Mouse (Mus musculus) embryonic stem cell, embryonic (primary cell): ENCODE results near the gene Fbf1.

ENCODE experiments used
- CTCF ChIA-PET, 4 experiments: fragments of 300-600 bp in 2 of 4; fragments of 350-600 bp in 2 of 4; sonication (Branson Sonifier 250); formaldehyde crosslinking; loops; one replicate each; lab custom pipeline; 2022; ENCODE audit warnings: inconsistent platforms in 2 of 4; lab: Charles Lee
- POLR2A ChIA-PET, 4 experiments: fragments of 300-600 bp in 2 of 4; fragments of 350-600 bp in 2 of 4; sonication (Branson Sonifier 250); formaldehyde crosslinking; loops; one replicate each; lab custom pipeline; 2022; ENCODE audit warnings: antibody characterized with exemption in 4 of 4, inconsistent platforms in 1 of 4; lab: Charles Lee

Fbf1 gene

DNA sequence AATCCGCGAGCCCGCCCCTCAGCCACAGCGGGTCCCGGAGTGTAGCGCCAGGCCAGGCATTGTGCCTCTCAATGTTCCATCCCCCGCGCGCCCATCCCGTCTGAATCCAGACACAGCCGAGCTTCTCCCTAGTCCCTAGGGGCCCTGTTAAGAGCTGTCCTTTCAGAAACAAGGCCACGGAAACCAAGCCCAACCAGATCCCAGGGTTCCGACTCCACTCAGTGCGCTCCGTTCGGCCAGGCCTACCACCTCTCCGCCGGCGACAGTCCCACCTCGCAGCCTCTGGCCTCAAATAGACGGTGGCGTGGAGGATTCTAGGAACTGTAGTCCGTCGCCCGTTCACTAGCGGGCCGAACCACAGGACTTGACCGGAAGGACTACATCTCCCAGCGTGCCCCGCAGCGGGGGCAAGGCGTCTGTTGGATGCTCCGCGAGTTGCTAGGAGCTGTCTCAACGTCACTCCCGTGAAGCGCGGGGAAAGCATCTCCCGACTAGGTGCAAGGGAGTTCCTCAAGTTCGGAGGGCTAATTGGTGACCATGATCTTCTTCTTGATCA lies at the start of gene Fbf1:
Gene Fbf1, minus strand, starts transcription at position 283 of the 556 bp plus-strand sequence.
- POLR2A ChIA-PET = interaction anchor here in 3 of 4 experiments (0.6 to 3.0 kb wide), 39 partner anchors 9 to 654 kb away, joined by 3 to 19 read pairs (median 4); partner anchors contain the start of genes Mrpl38 (in 3 of the 3), Acox1 (in 2 of the 3), Ten1 (in 2 of the 3) and Exoc7 (in 1 of the 3)
- CTCF ChIA-PET = interaction anchor here (0.6 to 2.5 kb wide), 9 partner anchors 11 to 425 kb away, joined by 3 to 7 read pairs (median 4); partner anchors contain the start of gene Mrpl38 (in 2 of the 4)

DNA sequence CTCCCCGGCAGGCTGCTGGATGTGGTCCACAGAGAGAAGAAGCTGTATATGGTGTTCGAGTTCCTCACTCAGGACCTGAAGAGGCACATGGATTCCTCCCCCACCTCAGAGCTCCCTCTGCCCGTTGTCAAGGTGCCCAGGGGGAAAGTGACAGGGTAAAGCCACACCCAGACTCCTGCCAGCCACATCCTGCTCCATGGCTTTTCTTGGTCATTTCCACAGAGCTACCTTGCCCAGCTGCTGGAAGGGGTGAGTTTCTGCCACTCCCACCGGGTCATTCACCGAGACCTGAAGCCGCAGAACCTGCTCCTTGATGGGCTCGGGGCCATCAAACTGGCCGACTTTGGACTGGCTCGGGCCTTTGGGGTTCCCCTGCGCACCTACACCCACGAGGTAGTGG lies 48.6 kb upstream of the Fbf1 start:
- CTCF ChIA-PET = interaction anchor here (0.6 to 2.5 kb wide), 9 partner anchors 10 to 247 kb away, joined by 3 to 10 read pairs (median 7); partner anchors contain the start of genes Evpl (in 1 of the 4) and Mrpl38 (in 1 of the 4)
- POLR2A ChIA-PET = interaction anchor here in 3 of 4 experiments (0.6 to 2.6 kb wide), 7 partner anchors 10 to 1169 kb away, joined by 3 to 11 read pairs (median 5); partner anchors contain the start of genes Mrpl38 (in 2 of the 3) and Fbf1 (in 1 of the 3)

DNA sequence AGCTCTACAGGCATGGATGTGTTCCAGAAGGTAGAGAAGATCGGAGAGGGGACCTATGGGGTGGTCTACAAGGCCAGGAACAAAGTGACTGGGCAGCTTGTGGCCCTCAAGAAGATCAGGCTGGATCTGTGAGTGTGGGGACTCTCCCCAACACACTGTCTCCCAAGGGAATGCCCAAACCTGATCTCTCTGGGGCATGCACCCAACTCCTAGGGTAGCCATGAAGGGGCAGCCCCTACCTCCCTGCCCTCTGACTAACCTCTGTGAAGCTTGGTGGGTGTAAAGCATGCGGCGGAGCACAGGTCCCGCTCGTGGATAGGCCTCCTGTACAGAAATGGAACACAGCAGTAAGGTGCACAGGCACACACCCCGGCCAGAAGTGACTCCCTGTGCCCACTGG lies 48.0 kb upstream of the Fbf1 start:
- POLR2A ChIA-PET = interaction anchor here in 3 of 4 experiments (0.5 to 2.6 kb wide), 12 partner anchors 10 to 1170 kb away, joined by 3 to 11 read pairs (median 4); partner anchors contain the start of genes Mrpl38 (in 2 of the 3), Evpl (in 1 of the 3) and Fbf1 (in 1 of the 3)
- CTCF ChIA-PET = interaction anchor here (0.6 to 2.5 kb wide), 31 partner anchors 10 to 776 kb away, joined by 3 to 10 read pairs (median 4); partner anchors contain the start of genes Mrpl38 (in 2 of the 4), Evpl (in 1 of the 4), Exoc7 (in 1 of the 4) and Trim65 (in 1 of the 4)

DNA sequence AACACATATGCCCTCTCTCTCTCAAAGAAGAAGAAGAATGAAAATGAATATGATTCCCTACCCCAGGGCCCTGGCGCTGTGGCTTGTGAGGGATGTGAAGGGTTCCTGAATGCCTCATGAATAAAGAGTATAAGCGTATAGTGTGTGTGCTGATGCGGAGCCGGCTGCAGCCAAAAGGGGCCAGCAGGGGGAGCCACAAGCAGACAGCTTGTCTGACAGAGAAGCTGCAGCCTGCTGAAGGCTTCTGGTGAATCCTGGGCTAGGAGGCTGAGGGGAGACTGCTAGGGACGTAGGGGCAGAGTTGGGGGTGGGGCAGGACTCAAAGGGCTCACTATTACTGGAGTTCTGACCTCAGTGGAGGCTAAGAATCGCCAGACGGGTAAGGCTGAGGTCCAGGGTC lies 47.2 kb upstream of the Fbf1 start:
- CTCF ChIA-PET = interaction anchor here (0.5 to 2.5 kb wide), 51 partner anchors 8 to 1572 kb away, joined by 3 to 10 read pairs (median 4); partner anchors contain the start of genes Mrpl38 (in 2 of the 4), Evpl (in 1 of the 4), Exoc7 (in 1 of the 4) and Foxj1 (in 1 of the 4)
- POLR2A ChIA-PET = interaction anchor here in 2 of 4 experiments (0.6 to 2.6 kb wide), 20 partner anchors 10 to 1397 kb away, joined by 3 to 8 read pairs (median 3); partner anchors contain the start of genes Mrpl38 (in 2 of the 2), Evpl (in 1 of the 2) and Fbf1 (in 1 of the 2)

DNA sequence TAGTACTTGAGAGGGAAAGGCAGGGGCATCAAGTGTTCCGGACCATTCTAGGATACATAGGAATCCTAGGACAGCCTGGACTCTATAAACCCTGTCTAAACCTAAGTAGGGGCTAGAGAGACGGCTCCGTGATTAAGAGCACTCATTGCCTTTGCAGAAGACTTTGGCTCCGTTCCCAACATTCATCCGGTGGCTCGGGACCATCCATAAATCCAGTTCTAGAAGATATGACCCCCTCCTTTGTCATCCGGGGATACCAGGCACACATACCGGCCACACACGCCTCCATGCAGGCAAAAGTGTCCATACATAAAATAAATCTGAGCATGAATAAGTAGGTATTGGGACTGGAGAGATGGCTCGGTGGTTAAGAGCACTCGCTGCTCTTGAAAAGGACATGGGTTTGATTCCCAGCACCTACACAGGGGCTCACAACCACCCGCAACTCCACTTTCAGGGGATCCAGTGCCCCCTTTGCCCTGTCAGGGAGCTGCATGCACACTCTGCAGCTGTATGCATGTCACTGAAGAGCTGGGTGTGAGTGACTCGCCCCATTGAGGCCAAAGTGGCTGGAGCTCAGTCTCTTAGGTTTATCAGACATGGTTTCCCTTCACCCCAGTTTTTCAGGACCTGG lies 46.0 kb upstream of the Fbf1 start:
- ChIA-PET CTCF (interaction anchor here (0.5 to 2.5 kb wide), 13 partner anchors 7 to 295 kb away, joined by 3 to 10 read pairs (median 4); no protein-coding TSS in a partner anchor), POLR2A (interaction anchor here in 2 of 4 experiments (0.6 to 1.5 kb wide), 6 partner anchors 9 to 635 kb away, joined by 3 to 7 read pairs (median 4); partner anchors contain the start of gene Fbf1 (in 1 of the 2))

DNA sequence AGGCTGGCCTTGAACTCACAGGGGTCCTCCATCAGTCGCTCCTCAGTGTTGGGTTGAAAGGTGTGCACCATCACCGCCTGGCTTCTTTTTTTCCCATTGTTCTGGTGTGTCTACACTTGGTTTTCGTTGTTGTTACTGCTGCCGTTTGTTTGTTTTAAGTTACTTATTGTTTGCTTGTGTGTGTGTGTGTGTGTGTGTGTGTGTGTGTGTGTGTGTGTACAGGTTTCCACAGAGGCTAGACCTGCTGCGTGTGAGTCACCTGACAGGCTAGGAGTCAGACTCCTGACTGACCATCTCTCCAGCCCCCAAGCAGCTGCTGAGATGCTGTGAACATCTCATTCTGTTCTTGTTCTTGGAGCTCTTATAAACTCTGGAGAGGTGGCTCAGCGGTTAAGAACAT lies 44.9 kb upstream of the Fbf1 start:
- CTCF ChIA-PET = interaction anchor here in 3 of 4 experiments (0.6 to 2.4 kb wide), 3 partner anchors 8 to 10 kb away, joined by 3 to 9 read pairs (median 7); no protein-coding TSS in a partner anchor
- POLR2A ChIA-PET = interaction anchor here in 1 of 4 experiments (0.6 kb wide), 1 partner anchor 822 kb away, joined by 3 read pairs; no protein-coding TSS in a partner anchor

DNA sequence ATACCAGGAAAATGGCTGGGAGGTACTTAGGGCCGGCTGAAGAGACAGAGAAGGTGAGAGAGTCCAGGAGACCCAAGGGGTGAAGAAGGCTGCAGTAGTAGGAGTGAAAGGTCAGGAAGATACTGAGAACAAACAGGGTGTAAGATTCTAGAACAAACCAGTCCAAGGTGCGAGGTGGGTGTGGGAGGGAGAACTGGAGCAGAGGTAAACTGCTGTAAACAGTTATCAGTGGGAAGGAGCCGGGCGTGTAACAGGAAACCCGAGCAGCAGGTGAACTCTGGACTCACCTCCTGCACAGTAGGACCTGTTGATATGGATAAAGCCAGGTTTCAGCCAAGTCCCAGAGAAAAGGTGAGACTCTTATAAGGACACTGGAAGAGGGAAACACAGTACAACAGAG lies 42.7 kb upstream of the Fbf1 start:
- POLR2A ChIA-PET = interaction anchor here in 3 of 4 experiments (0.7 to 1.3 kb wide), 6 partner anchors 11 to 186 kb away, joined by 3 to 10 read pairs (median 4); partner anchors contain the start of gene Mrpl38 (in 1 of the 3)
- CTCF ChIA-PET = interaction anchor here in 3 of 4 experiments (0.5 to 1.3 kb wide), 6 partner anchors 9 to 405 kb away, joined by 3 to 6 read pairs (median 4); no protein-coding TSS in a partner anchor

DNA sequence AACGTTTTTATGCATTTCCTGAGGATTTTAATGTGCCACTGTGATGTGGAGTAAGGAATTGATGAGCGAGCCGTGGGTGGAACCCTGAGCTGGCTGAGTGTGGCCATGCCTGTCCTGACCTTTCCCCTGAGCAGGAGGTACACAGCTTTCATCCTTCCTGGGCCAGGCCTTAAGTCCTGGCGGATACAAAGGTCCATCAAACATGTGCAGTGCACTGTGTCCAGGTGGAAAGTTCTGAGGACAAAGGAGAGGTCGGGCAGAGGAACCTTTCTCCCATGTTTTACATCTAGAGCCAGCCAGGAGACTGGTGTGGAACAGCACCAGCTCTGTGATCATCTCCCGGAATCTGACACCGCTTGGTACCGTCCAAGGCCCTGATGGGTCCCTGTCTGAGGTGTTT lies 41.3 kb upstream of the Fbf1 start:
- ChIA-PET POLR2A (interaction anchor here in 2 of 4 experiments (0.7 to 1.2 kb wide), 2 partner anchors 11 to 621 kb away, joined by 3 read pairs; no protein-coding TSS in a partner anchor), CTCF (interaction anchor here in 2 of 4 experiments (1.0 to 1.1 kb wide), 2 partner anchors 59 to 70 kb away, joined by 3 to 21 read pairs; no protein-coding TSS in a partner anchor)

DNA sequence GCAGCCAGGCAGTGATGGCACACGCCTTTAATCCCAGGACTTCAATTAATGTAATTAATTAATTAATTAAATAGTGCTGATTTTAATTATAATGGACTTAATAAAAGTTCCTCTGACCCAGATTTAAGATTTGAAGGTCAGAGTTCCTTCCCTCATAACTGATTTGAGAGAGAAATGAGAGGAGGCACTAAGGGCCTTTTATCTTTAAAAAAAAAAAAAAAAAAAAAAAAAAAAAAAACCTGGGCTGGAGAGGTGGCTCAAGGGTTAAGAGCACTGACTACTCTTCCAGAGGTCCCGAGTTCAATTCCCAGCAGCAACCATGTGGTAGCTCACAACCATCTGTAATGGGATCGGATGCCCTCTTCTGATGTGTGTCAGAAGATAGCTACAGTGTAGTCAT lies 40.7 kb upstream of the Fbf1 start:
- ChIA-PET POLR2A (interaction anchor here in 3 of 4 experiments (0.6 to 1.2 kb wide), 3 partner anchors 11 to 622 kb away, joined by 3 read pairs; no protein-coding TSS in a partner anchor), CTCF (interaction anchor here in 1 of 4 experiments (1.1 kb wide), 1 partner anchor 59 kb away, joined by 21 read pairs; no protein-coding TSS in a partner anchor)

DNA sequence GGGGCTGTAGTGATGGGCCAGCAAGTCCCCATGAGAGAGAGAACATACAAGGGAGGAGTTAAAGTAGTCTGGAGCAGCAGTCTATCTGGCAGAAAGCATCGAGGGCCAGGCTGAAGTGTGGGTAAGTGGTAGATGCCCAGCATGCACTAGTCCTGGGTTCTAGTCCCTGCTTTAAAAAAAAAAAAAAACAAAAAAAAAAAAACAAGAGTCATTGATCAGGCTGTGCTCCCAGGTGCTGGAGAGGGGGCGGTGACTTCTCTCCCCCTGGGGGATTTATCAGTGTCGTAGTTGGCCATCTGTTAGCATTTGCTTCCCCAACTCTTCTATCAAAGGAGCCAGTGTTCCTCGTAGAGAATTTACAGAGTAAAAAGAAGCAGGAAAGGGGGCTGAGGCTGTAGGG lies 38.7 kb upstream of the Fbf1 start:
- POLR2A ChIA-PET = no interaction called here
- CTCF ChIA-PET = no interaction called here

DNA sequence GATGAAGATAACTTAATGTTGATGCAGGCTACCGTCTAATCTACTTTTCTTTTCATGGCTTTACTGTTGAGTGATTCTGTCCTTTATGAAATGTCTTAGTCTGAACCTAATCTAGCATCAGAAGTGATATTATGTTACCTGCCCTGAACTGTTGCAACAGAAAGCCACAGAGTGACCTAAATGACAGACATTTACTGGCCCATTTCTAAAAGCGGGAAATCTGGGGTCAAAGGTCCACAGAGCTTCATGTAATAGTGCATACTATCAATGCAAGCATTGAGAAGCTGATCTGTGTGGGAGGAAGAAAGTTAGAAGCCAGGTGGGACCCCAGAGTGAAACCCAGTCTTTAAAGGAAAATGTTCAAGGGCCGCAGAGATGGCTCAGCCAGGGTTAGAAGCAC lies 35.2 kb upstream of the Fbf1 start:
- ChIA-PET POLR2A (interaction anchor here in 1 of 4 experiments (1.8 kb wide), 1 partner anchor 64 kb away, joined by 4 read pairs; the partner anchor contains the start of gene Mrpl38), CTCF (no interaction called here)

DNA sequence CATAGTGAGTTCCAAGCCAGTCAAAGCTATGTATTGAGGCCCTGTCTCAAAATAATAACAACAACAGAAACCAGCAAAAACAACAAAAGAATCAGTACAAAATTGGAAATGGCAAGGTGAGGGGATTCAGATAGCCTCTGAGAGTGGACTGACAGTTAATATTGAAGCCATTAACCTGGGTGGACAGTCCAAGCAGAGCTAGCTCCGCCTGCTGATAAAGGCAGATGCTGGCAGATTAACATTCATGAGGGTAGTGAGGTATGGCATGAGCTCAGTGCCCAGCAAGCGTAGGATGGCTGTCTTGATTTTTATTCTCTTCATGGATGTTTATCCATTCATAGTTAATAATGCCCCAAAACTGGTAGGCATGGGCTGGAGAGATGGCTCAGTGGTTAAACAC lies 33.2 kb upstream of the Fbf1 start:
- POLR2A ChIA-PET = interaction anchor here (0.6 to 2.4 kb wide), 11 partner anchors 14 to 787 kb away, joined by 3 to 9 read pairs (median 4); partner anchors contain the start of genes Exoc7 (in 1 of the 4) and Mrpl38 (in 1 of the 4)
- CTCF ChIA-PET = interaction anchor here in 1 of 4 experiments (1.2 to 1.4 kb wide), 2 partner anchors 15 to 391 kb away, joined by 3 to 4 read pairs; no protein-coding TSS in a partner anchor

DNA sequence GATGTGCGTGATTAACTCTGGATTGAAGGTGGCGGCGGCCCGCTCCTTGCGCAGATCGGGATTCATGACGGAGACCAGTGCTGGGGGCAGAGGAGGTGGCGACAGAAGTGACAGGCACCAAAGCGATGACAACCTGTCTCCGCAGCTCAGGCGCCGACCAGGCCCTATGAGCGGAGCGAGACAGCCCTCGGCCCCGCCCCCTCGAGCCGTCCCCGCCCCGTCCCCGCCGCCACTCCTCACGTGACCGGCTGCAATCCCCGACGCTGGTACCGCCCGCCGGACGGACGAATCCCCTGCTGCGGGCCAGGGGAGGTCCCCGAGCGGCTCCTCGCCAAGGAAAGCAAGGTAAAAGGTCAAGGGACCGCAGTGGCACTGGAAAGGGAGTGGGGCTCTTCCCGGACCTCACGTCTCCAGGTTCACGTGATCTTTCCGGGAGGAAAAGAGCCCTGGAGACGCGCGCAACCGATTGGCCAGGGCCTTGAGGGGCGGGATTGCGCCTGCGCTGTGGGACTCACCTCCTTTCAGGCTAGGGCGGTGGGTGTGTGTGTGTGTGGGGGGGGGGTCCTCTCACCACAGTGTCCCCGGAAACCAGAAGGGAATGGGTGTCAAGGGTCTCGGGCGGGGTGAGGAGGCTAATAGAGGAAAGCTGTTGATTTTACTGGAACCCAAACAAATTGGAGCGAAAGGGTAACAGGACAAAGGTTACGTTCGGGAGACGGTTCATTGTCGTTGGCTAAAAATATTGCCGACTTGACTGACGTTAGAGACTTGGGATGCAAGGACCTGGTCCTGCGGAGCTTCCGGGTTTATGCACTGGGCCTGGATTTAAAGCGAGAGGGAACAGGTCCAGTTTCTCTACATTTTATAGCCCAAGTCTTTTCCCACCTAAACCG lies 30.9 kb upstream of the Fbf1 start, which contains the start of the genes Ten1 and Acox1:
Gene Ten1, plus strand, starts transcription at position 217 of the 893 bp plus-strand sequence.
Gene Acox1, minus strand, starts transcription at position 407 of the 893 bp plus-strand sequence.
- ChIA-PET POLR2A (interaction anchor here (0.5 to 2.6 kb wide), 32 partner anchors 10 to 1081 kb away, joined by 3 to 17 read pairs (median 4); partner anchors contain the start of genes Mrpl38 (in 3 of the 4), Fbf1 (in 2 of the 4), Exoc7 (in 1 of the 4) and Galr2 (in 1 of the 4)), CTCF (interaction anchor here in 2 of 4 experiments (1.0 to 1.9 kb wide), 3 partner anchors 22 to 437 kb away, joined by 4 to 5 read pairs (median 5); no protein-coding TSS in a partner anchor)

DNA sequence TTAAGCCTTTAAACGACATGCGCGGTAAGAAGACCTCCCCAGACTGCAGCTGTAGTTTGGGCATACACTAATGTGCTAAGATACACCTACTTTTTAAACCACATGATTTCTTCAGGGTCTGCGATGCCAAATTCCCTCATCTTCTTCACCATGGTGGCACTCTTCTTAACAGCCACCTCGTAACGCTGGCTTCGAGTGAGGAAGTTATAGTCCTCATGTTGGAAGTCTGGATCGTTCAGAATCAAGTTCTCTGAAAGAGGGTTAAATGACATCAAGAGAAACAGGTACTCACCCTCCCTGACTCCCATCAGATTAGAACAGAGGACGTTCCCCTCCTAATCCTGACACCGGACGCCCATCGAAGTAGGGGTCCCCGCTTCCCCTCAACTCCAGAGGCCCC lies 30.2 kb upstream of the Fbf1 start:
- CTCF ChIA-PET = interaction anchor here in 1 of 4 experiments (1.0 to 1.9 kb wide), 2 partner anchors 23 to 438 kb away, joined by 5 read pairs; no protein-coding TSS in a partner anchor
- POLR2A ChIA-PET = interaction anchor here in 3 of 4 experiments (0.6 to 2.6 kb wide), 24 partner anchors 10 to 279 kb away, joined by 3 to 17 read pairs (median 5); partner anchors contain the start of genes Mrpl38 (in 3 of the 3), Fbf1 (in 2 of the 3), Exoc7 (in 1 of the 3) and Galr2 (in 1 of the 3)

DNA sequence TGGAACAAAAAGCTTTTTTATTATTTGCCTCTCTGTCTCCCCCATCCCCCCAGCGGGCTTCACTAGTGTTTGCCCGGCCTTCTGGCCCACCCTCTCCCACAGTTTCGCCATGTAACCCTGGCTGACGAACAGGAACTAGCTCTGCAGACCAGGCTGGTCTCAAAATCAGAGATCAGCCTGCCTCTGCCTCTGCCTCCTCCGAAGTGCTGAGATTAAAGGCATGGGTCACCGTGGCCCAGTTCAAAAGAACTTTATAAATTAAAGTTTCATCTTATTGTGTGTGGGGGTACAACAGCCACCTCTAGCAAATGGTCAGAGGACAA lies 29.6 kb upstream of the Fbf1 start:
- ChIA-PET POLR2A (interaction anchor here in 3 of 4 experiments (0.8 to 2.6 kb wide), 10 partner anchors 10 to 279 kb away, joined by 3 to 11 read pairs (median 6); partner anchors contain the start of genes Mrpl38 (in 3 of the 3), Fbf1 (in 1 of the 3), Trim47 (in 1 of the 3) and Unk (in 1 of the 3)), CTCF (interaction anchor here in 1 of 4 experiments (1.9 kb wide), 1 partner anchor 23 kb away, joined by 5 read pairs; no protein-coding TSS in a partner anchor)
